Mouse (Mus musculus) ovary, postnatal 14 days (tissue): ENCODE measurements around the gene Dut.

Experiments
- DNase-seq: peaks from one replicate; pipeline ENCODE4 v3.0.0; 2022; ENCODE audit warnings: low spot score

Gene Dut

DNA sequence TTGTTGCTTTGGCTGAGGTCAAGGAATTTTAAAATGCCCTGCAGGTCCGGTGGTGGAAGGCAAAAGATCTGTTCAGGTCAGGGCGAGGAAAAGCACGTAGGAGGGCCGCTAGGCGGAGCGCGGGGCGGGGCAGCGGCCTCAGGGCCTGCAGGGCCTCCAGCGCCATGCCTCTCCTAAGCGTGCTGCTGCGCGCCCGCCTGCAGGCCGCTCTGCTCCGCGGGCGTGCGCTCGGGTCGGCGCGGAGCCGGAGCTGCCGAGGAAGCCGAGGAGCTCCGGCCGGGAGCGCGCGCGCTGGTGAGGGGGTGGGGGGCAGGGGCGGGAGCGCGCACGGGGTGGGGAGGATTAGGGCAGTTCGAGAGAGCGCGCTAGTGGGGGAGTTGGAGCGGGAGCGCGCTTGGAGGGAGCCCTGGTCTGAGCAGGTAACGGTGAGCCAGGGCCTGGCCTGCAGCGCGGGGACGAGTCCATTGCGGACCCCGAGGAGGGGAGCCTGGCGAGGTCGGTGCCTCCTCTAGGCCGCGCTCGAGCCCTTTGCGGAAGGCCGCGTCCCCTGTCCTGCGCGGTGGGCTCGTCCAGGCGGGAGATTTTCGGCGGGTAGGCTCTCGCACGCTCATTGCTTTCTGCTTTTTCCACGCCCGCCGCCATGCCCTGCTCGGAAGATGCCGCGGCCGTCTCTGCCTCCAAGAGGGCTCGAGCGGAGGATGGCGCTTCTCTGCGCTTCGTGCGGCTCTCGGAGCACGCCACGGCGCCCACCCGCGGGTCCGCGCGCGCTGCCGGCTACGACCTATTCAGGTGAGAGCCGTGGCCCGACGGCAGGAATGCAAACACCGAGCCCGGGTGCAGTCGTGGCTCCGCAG is at the start of gene Dut:
TSS of gene Dut (plus strand) at position 83 of the 854 bp plus-strand sequence.
- DNase-seq = peak; percentile 85

DNA sequence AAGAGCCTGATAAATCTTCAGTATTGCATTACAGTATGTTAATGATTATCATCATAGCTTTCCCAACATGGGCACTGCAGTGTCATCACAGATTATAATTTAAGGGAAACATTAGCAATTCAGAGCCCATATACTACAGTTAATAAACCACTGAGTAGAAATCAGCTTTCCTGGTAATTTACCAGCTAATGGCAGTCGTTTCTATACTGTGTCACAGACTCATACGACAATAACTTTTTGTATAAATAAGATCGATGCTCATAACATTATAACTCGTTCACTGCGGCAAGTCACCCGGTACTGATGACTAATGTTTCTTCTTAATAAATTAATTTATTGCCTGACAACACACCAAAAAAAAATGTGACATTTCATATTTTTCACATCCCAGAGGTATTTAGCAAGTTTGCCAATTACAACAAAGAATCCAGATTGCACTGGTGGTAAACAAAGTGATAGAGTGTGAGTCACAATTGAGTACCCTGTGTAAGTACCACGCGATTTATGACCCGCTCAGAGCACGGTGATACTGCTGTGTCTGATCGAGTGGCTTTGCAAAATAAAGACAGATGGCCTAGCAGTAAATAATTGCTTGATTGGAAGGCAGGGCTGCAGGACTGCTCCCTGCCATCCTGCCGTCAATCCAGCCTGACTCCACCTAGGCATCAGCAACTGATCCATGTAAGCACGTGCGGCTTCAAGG is 37.9 kb upstream of the Dut start:
- no peak for DNase-seq

DNA sequence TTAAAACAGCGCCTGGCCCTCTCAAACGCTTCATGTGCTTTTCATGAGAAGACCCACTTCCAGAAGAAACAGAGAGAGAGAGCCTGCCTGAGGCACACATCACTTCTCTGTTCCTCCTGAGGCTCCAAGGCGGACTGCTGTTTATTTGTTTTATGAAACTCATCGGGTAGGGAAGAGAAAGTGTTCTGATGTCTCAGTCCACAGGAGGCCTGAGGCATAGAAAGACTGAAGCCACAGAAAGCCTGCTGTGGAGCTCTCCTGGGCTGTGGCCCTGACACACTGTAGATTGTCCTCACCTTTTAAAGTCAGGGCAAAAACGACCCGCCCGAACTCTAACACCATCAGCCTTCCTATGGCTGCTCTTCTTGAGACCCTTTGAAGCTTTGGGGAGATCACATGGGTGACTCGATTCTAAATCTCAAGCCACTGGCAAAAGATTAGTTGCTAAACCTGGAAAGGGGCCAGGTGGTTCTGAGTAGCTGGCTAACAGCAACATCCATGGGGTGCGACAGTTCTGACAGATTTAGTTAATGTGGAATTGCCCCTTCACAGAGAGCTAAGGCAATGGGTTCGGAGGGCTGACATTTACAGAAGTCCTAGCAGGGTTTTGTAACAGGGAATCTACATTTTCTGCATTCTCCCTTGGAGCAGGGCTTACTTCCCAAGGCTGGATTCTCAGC is 35.0 kb upstream of the Dut start:
- DNase-seq = no peak

DNA sequence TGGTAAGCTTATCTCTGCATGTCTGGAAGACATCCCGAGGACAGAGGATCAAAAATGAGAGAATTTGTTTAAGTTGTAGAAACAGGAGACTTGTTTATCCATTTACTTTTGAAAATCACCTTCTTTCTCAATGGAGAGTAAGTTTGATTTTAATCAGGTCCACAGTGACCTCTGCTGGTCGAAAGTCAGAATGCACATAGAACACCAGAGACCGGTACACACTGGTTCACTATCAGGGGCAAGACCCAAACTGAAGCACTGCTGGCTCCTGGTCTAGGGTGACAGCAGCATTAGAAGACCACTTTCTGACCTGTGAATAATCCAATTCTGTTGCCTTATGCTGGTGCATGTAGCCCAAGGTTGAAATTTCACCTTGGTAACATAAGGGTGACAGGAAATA is 32.4 kb upstream of the Dut start:
- peak; percentile 72 for DNase-seq

DNA sequence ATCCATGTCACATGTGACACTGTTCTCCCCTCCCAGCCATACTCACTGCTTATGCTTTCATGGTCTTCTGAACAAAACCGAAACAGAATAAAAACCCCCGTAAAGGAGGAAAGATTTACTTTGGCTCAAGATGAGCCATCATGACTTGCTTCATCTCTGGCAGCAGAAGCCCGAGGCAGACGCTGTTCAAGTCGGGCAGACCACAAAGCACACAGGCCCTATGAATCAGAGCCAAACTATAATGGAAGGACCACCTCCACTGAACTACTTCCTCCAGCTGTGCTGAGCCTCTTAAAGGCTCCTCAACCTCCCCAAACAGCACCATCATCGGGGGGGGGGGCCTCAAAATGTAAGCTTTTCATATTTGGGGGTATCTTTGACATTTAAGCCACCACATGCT is 29.7 kb upstream of the Dut start:
- no peak for DNase-seq

DNA sequence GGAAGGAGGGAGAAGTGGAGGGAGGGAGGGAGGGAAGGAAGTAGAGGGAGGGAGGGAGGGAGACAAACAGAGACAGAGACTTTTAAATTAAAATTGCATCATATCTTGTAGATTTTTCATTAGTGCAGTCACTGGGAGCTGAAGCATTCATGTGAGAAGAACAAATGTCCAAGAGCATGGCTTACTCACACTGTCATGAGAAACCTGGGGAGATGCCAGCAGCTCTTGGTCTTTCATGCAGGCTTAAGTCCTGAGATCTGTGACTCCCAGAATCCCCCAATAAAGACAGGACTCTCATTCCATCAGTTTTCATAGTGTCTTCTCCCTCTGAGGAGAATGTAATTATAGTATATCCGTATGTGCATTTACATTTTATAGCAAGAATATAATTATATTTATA is 28.4 kb upstream of the Dut start:
- DNase-seq = no peak

DNA sequence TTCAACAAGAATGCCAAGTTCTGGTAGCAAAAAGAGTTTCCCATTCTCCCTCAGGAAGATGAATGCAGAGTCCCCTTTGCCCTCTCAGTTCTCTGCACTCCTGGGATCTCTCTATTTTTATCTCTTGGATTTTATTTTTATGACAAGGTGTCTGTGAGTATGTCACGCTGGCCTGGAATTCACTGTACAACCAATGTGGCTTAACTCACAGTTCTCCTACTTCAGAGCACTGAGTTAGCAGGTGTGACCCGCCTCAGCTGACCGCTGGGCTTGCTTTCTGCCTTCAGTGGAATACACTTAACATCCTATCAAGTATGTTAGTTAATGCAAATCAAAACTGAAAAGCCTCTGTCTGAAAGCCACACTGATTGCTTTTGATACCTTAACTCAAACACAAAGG is 27.7 kb upstream of the Dut start:
- DNase-seq = no peak

DNA sequence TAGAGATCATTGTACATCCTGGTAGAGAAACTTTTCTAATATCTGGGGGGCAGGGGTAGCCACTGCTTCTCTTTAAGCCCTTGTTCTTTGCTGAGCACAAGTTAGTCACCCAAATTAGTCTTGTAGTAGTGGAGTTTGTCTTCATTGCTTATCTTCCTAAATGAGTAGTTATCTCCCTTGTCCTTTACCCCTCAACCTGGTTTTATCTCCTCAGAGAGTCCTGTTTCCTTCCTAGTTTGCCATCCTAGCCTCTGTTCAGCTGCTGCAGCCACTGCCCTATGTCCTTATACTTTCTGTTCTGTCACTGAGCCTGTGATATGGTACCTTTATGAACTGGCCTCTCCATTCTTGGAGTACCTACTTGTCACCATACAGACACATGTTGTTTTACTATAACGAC is 25.3 kb upstream of the Dut start:
- no peak for DNase-seq

DNA sequence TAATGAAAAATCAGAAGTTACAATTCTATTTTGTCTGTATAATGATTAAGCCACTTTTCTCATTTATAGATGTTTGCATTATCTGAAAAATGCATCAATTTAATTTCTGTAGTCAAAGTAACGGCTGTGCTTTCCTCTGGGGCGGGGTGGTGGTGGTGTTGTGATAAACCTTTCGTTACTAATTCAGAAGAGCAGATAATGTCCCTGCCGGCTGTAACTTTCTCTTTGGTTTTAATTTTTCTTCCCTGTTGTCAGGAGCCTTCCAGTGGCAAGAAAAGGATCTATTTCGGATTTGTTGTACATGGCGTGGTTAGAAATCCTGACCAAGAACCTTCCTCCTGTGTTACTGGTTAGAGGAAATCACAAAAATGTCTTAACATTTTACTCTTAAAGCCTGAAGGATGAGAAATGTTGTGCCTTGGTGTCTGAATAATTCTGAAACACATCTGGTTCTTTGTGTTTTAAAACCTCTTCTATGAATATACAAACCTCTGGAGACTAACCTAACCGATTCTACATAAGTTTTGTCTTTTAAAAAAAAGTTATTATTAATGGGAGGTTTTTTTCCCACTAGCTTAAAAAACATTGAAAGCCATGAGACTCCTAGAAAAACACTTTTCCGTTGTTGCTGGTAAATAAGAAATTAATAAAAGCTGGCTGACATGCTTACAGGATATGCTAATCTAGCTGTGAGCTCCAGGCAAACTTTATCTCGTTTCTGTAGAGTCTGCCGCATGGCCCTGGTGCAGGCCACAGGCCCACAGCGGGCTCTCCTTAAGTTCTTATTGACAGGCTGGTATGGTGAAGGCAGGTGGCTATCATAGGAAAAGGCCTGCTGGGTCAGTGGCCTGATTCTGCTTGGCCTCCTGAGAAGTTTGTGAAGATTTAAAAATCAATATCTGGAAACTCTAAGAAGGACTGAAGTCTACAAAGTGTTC is 18.2 kb upstream of the Dut start:
- no peak for DNase-seq

DNA sequence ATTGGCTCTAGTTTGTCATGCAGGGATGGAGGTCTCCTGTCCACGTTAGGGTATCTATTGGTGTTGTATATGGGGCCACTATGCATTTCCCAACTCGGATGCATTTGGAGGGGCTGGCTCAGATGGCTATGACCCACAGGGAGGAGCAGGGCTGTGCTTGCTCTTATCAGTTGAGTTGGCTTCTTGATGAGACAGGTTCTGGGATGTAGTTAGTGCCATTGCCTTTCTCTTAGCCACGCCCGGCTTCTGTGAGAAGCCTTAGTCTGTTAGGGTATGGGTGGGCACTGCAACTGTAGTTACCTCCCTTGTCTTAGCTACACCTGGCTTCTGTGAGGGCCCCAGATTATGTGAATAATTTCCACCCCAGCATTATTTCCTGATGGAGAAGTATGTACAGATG is 14.8 kb upstream of the Dut start:
- DNase-seq = no peak

DNA sequence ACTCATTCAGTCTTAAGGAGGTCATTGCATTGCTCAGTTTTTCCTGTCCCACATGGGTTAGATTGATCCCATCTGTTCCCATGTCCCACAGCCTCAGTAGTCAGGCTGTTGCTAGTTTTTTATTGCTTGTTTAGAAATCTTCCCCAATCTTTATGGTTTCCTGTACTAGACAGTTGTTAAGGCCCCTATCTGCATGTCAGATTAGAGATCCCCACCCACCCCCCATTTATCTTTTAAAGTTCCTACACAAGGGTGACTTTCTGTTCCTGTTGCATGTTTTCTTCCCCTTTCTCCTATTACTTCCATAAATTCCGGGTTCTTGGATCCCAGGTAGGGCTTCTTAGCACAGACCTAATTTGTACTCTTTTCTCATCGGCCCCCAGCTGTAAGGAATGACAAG is 13.5 kb upstream of the Dut start:
- DNase-seq = no peak

DNA sequence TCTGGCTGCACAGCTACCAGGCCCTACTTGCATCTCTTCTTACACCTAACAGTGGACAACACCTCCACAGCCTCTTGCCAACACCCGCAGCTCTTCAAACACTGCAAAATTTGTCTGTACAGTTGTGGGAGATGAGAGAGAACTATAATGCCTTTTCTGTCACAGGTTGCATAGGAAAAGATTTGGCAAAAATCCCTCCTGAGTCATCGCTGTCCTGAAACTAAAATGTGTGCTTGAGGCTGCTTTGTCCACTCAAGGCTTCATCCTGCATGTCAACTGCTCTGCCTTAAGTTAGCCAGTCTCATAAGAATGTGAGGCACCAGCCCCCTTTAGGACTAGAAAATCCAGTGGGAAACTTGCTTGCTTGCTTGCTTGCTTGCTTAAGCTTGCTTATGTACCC is 12.9 kb upstream of the Dut start:
- no peak for DNase-seq

DNA sequence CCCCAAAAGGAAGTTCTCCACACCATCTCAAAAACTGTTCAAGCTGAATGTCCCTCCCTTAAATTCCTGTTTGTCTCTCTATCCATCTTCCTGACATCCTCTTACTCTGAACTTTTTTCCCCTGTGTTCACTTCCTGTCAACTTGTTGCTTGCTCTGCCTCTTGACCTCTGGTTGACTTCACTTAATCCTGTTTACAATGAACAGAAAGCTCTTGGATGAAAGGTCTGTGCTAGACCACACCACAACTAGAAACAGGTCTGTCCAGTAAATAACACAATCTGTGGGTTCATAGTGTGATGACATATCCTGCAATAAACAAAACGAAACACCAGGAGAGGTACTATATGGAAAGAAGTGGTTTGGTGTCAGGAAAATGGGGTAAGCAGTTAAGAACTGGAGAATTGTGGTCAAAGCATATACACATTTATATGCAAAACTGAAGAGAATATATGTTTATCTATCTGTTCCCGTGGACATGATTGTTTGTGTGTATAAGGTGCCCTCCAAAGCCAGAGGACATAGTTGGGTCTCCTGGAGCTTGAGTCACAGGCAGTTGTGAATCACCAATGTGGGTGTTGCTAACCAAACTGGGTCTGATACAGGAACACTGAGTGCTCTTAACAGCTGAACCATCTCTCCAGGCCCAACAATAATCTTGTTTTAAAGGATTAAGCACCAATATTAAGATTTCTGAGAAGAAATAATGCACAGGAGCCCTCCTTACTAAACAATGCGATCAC is 1.3 kb upstream of the Dut start:
- no peak for DNase-seq

DNA sequence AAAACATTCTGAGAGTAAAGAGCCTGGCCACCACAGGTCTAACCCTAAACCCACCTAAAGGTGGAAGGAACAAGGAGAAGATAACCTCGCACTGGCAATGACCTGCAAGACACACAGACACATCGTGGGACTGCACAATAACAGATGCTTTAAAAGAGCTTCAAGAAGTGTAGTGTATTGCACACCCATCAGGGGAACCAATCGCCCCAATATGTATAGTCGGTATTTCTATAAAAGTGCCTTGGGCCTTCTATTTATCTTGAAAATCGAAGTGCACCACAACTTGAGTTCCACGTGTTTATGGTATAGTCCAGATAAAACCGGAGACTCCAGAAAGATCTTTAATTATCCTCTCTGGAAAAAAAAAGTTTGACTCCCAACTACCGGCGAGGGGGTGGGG is 321 bp upstream of the Dut start:
- DNase-seq = no peak

DNA sequence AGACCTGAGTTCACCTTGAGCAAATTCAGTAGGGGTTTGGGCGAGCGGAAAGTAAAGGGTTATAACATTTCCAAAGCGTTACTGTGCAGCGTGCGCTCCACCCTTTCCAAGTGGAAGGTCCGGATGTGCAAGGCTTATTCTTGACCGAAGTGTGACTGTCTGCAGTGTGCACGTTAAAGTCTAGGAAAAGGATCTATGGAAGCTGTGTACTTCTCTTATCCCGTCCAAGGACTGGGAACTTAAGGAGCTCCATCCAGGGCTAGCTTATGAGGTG is 909 bp downstream of the Dut start:
- no peak for DNase-seq

DNA sequence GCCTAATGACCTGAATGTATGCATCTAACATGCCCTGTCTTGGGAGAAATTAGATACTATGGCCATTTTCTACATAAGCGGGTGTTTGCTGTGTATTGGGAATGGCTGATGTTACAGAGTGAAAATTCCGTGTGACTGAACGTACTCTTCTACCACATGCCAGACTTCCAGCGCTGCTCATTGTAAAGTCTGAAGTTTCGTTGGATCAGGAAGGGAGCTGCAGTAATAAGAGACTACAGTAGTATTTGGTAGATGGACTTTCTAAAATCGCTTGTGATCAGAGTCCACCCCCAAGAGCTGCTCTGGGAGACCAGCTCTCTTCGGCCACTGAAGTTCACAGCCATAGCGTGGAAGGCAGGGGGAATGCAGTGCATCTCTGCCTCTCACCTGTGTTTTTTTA is 1.3 kb downstream of the Dut start:
- DNase-seq = no peak

DNA sequence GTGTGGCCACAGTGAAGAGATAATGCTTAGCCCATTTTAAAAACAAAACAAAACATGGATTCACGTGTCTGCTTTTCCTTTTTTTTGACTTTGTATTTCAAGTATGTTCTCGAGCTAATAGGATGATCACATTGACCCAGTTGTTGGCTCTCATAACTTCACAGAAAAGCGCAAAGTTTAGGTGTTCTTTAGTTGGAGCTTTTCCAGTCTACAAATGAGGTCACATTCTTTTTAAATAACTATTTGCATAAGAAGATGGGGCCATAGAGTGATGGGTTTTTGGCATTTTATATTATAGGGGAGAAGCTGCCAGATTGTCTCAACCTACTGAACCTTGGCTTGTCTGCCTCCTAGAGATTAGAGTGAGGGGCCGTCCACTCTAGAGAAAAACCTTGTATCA is 2.3 kb downstream of the Dut start:
- DNase-seq = no peak

DNA sequence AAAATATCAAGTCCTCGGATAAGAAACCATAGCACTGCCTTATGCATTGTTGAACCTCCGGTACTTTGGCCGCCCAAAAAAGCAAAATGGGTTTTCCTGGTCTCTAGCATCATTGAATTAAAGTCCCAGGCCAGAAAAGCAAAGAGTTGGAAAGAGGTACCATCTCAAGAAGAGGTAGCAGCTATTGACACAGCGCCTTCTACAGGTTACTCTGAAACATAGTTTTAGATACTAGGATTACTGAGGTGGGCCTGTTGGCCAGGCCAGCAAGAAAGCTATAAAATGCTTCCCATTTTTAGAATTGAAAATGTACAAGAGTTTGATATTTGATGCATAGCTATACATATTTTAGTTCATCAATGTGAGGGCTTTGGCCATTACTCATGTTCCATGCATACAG is 2.9 kb downstream of the Dut start:
- DNase-seq = no peak

DNA sequence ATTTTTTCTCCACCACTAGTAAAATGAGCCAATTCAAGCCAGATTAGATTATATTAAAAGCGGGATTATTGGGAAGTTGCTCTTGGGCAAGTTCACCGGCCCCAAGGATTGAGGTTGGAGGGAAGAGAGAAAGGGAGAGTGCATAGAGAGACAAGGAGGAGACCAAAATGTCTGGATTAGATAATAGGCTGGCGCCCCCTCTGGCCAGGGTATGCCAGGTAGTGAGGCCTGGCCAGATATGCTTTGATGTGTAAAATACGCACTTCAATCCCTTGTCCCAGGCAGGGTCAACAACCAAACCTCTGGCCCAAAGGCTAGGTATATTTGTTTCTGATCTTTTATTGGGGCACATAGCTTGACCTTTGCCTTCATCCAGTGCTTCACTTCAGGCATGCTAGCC is 4.8 kb downstream of the Dut start:
- no peak for DNase-seq

DNA sequence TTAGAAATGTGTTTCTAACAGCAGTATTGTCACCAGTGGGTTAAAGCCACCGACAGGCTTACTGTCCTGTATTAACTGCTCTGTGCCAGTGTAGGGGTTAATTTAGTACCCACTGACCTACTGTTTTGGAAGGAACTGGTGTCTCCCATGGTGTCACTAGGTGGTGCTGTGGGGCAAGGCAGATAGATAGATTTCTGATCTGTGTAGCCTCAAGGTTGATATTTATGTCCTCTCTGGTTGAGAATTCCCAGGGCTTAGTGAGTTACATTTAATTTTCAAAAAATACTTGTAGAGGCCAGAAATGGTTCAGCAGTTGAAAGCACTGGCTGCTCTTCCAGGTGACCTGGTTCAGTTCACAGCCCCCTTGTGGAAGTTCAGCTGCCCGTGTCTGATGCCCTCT is 5.3 kb downstream of the Dut start:
- no peak for DNase-seq

DNA sequence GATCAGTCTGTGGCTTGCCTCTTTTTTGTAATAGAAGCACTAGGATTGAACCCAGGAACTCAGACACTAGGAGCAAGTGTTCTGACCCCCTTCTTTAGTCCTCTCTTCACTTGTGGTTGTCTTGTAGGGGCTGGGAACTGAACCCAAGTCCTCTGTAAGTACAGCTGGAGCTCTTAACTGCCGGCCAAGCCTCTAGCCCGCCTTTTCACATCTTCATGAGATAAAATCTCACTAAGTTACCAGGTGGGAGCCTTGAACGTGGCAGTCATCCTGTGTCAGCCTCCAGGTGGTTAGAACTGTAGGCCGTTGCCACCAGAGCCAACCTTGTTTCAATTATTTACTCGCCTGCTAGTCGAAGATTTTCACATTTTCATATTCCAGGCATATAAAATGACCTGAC is 6.7 kb downstream of the Dut start:
- DNase-seq = no peak

DNA sequence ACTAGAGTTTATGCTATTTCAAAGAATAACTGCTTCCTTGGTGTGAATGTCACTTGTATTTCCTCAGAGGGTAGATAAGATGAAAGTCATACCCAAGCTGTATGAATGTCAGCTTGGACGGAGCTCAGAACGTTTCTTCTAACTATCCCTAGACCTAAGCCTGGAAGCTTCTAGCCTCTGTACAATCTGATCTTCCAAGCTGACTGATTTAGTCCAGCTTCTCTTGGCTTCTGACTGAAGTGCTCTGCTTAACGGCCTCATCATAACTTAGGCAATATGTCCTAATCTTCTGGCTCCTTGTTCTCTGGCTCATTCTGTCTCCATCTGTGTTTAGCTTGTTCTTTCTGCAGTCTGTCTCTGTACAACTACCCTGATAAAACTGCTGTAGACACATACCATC is 7.6 kb downstream of the Dut start:
- DNase-seq = no peak
